Mouse (Mus musculus) midbrain, embryonic 16.5 days (tissue): ENCODE measurements around the gene Psmd12. TPM values are rescaled to one million over a fixed set of nuclear protein-coding genes. Genes with fewer than 3 reads are reported as not detected.

Experiments used
- ATAC-seq: fragments of 200-750 bp; cut with Nextera tagmentation; 2 replicates; pipeline ENCODE4 v1.8.0; 2017; ENCODE audit warnings: moderate TSS enrichment
- H3K27ac ChIP-seq: fragments of 300-500 bp; sonication (generic); 2 replicates; pipeline ENCODE4 v1.5.1; 2014; ENCODE audit warnings: mild to moderate bottlenecking, low read length, mixed read lengths
- H3K27me3 ChIP-seq: fragments of 300-500 bp; sonication (generic); 2 replicates; pipeline ENCODE4 v1.6.1; 2014; ENCODE audit warnings: low read depth, low read length, mixed read lengths; ENCODE audit not compliant: control insufficient read depth, insufficient read depth
- H3K36me3 ChIP-seq: fragments of 300-500 bp; sonication (generic); 2 replicates; pipeline ENCODE4 v1.6.1; 2014; ENCODE audit warnings: mild to moderate bottlenecking, low read length, moderate library complexity, mixed read lengths; ENCODE audit not compliant: control insufficient read depth, insufficient read depth
- H3K4me1 ChIP-seq: fragments of 300-500 bp; sonication (generic); 2 replicates; pipeline ENCODE4 v1.6.1; 2014; ENCODE audit warnings: mild to moderate bottlenecking, low read length, mixed read lengths; ENCODE audit not compliant: control insufficient read depth, insufficient read depth
- H3K4me2 ChIP-seq: fragments of 300-500 bp; sonication (generic); 2 replicates; pipeline ENCODE4 v1.6.1; 2014; ENCODE audit warnings: mild to moderate bottlenecking, low read length, mixed read lengths
- H3K4me3 ChIP-seq: fragments of 300-500 bp; sonication (generic); 2 replicates; pipeline ENCODE4 v1.5.1; 2014; ENCODE audit warnings: low read depth, mild to moderate bottlenecking, low read length, moderate library complexity, mixed read lengths
- H3K9ac ChIP-seq: fragments of 300-500 bp; sonication (generic); 2 replicates; pipeline ENCODE4 v1.6.1; 2014; ENCODE audit warnings: low read depth, low read length, mixed read lengths
- H3K9me3 ChIP-seq: fragments of 300-500 bp; sonication (generic); replicated peaks from 2 replicates; pipeline ENCODE4 v1.6.1; 2014; ENCODE audit warnings: mild to moderate bottlenecking, low read length, mixed read lengths; ENCODE audit not compliant: control insufficient read depth, poor library complexity, severe bottlenecking
- WGBS: fragments of 180-500 bp; shearing (Covaris S2); extraction: QIAGEN DNeasy Blood & Tissue Kit; methylation state at CpG from one replicate; pipeline ENCODE4 v1.1.7; 2014; 5-methylcytosine and 5-hydroxymethylcytosine counted together
- polyA plus RNA-seq: library from polyadenylated mRNA; unstranded; fragments of >200 nt; fragmentation: Nextera tagmentation; extraction: Ambion mirVana; gene quantifications from 2 replicates; pipeline ENCODE4 v1.2.1, GENCODE M21; 2015

The Psmd12 gene
- polyA plus RNA-seq, 1 experiment from 2014 or later, result 156 TPM

- no peaks in the 10 kb centered on the region for H3K4me1 ChIP-seq
- H3K36me3 ChIP-seq, result no peaks in the 10 kb centered on the region
- no peak overlapping the region for H3K27ac ChIP-seq
- H3K27me3 ChIP-seq, result no peaks in the 10 kb centered on the region
- no peak overlapping the region for H3K4me2 ChIP-seq
- H3K9me3 ChIP-seq, result no peaks in the 10 kb centered on the region
- no peak overlapping the region for H3K9ac ChIP-seq
- H3K4me3 ChIP-seq, result no peak overlapping the region
- 82% methylated on average over 5 of the region's 5 CpGs for WGBS
- no peak for ATAC-seq
Measured at GRCm38 (mm10) chr11:107518645-107519429, 39.6 kb downstream of the Psmd12 start.

GRCm38 (mm10) chr11:107521153-107521552 lies 41.9 kb downstream of the Psmd12 start:
- Histone ChIP-seq H3K4me3 (no peak overlapping the region), H3K9ac (no peak overlapping the region), H3K36me3 (no peaks in the 10 kb centered on the region), H3K27me3 (no peaks in the 10 kb centered on the region), H3K27ac (no peak overlapping the region), H3K9me3 (no peaks in the 10 kb centered on the region), H3K4me2 (no peak overlapping the region), H3K4me1 (no peaks in the 10 kb centered on the region)
- no peak for ATAC-seq
- 44% methylated on average over 1 of the region's 1 CpGs for WGBS

- H3K4me2 ChIP-seq, result no peak overlapping the region
- no peak overlapping the region for H3K4me3 ChIP-seq
- H3K36me3 ChIP-seq, result no peaks in the 10 kb centered on the region
- no peaks in the 10 kb centered on the region for H3K9me3 ChIP-seq
- no peak overlapping the region for H3K9ac ChIP-seq
- H3K27me3 ChIP-seq, result no peaks in the 10 kb centered on the region
- ATAC-seq, result no peak
- H3K4me1 ChIP-seq, result no peaks in the 10 kb centered on the region
- H3K27ac ChIP-seq, result no peak overlapping the region
- WGBS, result 78% methylated on average over 1 of the region's 1 CpGs
Measured at GRCm38 (mm10) chr11:107524966-107525365, 45.7 kb downstream of the Psmd12 start.

- no peak overlapping the region for H3K4me3 ChIP-seq
- H3K9me3 ChIP-seq, result no peaks in the 10 kb centered on the region
- no peaks in the 10 kb centered on the region for H3K27me3 ChIP-seq
- no peak overlapping the region for H3K4me2 ChIP-seq
- H3K36me3 ChIP-seq, result no peaks in the 10 kb centered on the region
- 34% methylated on average over 3 of the region's 3 CpGs for WGBS
- no peaks in the 10 kb centered on the region for H3K4me1 ChIP-seq
- no peak overlapping the region for H3K27ac ChIP-seq
- no peak overlapping the region for H3K9ac ChIP-seq
- no peak for ATAC-seq
Measured at GRCm38 (mm10) chr11:107527632-107528031, 48.3 kb downstream of the Psmd12 start.

- Histone ChIP-seq H3K36me3 (no peaks in the 10 kb centered on the region), H3K27ac (no peak overlapping the region), H3K4me1 (no peaks in the 10 kb centered on the region), H3K4me3 (no peak overlapping the region), H3K9ac (no peak overlapping the region), H3K4me2 (no peak overlapping the region), H3K27me3 (no peaks in the 10 kb centered on the region), H3K9me3 (no peaks in the 10 kb centered on the region)
- no peak for ATAC-seq
- 43% methylated on average over 8 of the region's 8 CpGs for WGBS
Measured at GRCm38 (mm10) chr11:107529320-107529719, 50.0 kb downstream of the Psmd12 start.

GRCm38 (mm10) chr11:107531445-107531844 lies 52.2 kb downstream of the Psmd12 start:
- Histone ChIP-seq H3K4me1 (no peaks in the 10 kb centered on the region), H3K27ac (no peak overlapping the region), H3K9ac (no peak overlapping the region), H3K4me3 (no peak overlapping the region), H3K27me3 (no peaks in the 10 kb centered on the region), H3K9me3 (no peaks in the 10 kb centered on the region), H3K4me2 (no peak overlapping the region), H3K36me3 (no peaks in the 10 kb centered on the region)
- 67% methylated on average over 4 of the region's 4 CpGs for WGBS
- ATAC-seq, result no peak

GRCm38 (mm10) chr11:107532271-107532670 lies 53.0 kb downstream of the Psmd12 start:
- Histone ChIP-seq H3K9ac (no peak overlapping the region), H3K36me3 (no peaks in the 10 kb centered on the region), H3K9me3 (no peaks in the 10 kb centered on the region), H3K27me3 (no peaks in the 10 kb centered on the region), H3K27ac (no peak overlapping the region), H3K4me1 (no peaks in the 10 kb centered on the region), H3K4me2 (no peak overlapping the region), H3K4me3 (no peak overlapping the region)
- no peak for ATAC-seq
- WGBS, result 43% methylated on average over 5 of the region's 5 CpGs

GRCm38 (mm10) chr11:107538994-107539393 lies 59.7 kb downstream of the Psmd12 start:
- no peak overlapping the region for H3K27ac ChIP-seq
- WGBS, result 91% methylated on average over 4 of the region's 4 CpGs
- no peaks in the 10 kb centered on the region for H3K9me3 ChIP-seq
- no peaks in the 10 kb centered on the region for H3K27me3 ChIP-seq
- no peaks in the 10 kb centered on the region for H3K36me3 ChIP-seq
- H3K4me3 ChIP-seq, result no peak overlapping the region
- H3K4me2 ChIP-seq, result no peak overlapping the region
- no peak overlapping the region for H3K9ac ChIP-seq
- ATAC-seq, result no peak
- no peaks in the 10 kb centered on the region for H3K4me1 ChIP-seq

- Histone ChIP-seq H3K9me3 (no peaks in the 10 kb centered on the region), H3K27ac (no peak overlapping the region), H3K4me2 (no peak overlapping the region), H3K4me3 (no peak overlapping the region), H3K27me3 (no peaks in the 10 kb centered on the region; the same call in 1 of the 2 replicates), H3K4me1 (no peaks in the 10 kb centered on the region), H3K36me3 (no peaks in the 10 kb centered on the region), H3K9ac (no peak overlapping the region)
- 52% methylated on average over 1 of the region's 1 CpGs for WGBS
- no peak for ATAC-seq
Measured at GRCm38 (mm10) chr11:107540339-107540738, 61.1 kb downstream of the Psmd12 start.
